Mouse (Mus musculus) kidney, postnatal 10 days (tissue): ENCODE measurements around the gene Spata31d1b.
"Not testable (repeated sequence)": the region's sequence is repeated elsewhere in the genome, so short reads cannot be mapped to it uniquely, and the experiment has no call there.

Experiments
- DNase-seq: peaks from one replicate; pipeline ENCODE4 v3.0.0; 2021; ENCODE audit warnings: mixed read lengths

Spata31d1b gene

GRCm38 (mm10) chr13:59695781-59696180 lies 16.3 kb upstream of the Spata31d1b start:
- no peak for DNase-seq

- DNase-seq = no peak
Measured at GRCm38 (mm10) chr13:59699131-59699530, 13.0 kb upstream of the Spata31d1b start.

- not testable (repeated sequence) for DNase-seq
Measured at GRCm38 (mm10) chr13:59700137-59700536, 11.9 kb upstream of the Spata31d1b start.

GRCm38 (mm10) chr13:59703514-59703913 lies 8.6 kb upstream of the Spata31d1b start:
- DNase-seq = no peak

- DNase-seq = peak; percentile 70
Measured at GRCm38 (mm10) chr13:59704562-59704961, 7.5 kb upstream of the Spata31d1b start.

- no peak for DNase-seq
Measured at GRCm38 (mm10) chr13:59710230-59710629, 1.9 kb upstream of the Spata31d1b start, which contains the start of gene Spata31d1a. Gene Spata31d1a, minus strand, starts transcription at chr13:59710330.

- DNase-seq = no peak
Measured at GRCm38 (mm10) chr13:59713710-59714109, 1.6 kb downstream of the Spata31d1b start.

- DNase-seq = peak; percentile 27
Measured at GRCm38 (mm10) chr13:59718857-59719440, 6.9 kb downstream of the Spata31d1b start.

- no peak for DNase-seq
Measured at GRCm38 (mm10) chr13:59719475-59719874, 7.4 kb downstream of the Spata31d1b start.

- not testable (repeated sequence) for DNase-seq
Measured at GRCm38 (mm10) chr13:59722089-59722488, 10.0 kb downstream of the Spata31d1b start.

GRCm38 (mm10) chr13:59726139-59726867 lies 14.2 kb downstream of the Spata31d1b start:
- DNase-seq = no peak

GRCm38 (mm10) chr13:59728378-59729093 lies 16.5 kb downstream of the Spata31d1b start:
- peak; percentile 91 for DNase-seq

GRCm38 (mm10) chr13:59731652-59732051 lies 19.6 kb downstream of the Spata31d1b start, which contains the start of gene Spata31d1d:
Gene Spata31d1d, minus strand, starts transcription at chr13:59731752.
- no peak for DNase-seq

- DNase-seq = no peak
Measured at GRCm38 (mm10) chr13:59733936-59734335, 21.9 kb downstream of the Spata31d1b start.

GRCm38 (mm10) chr13:59734347-59734746 lies 22.3 kb downstream of the Spata31d1b start:
- not testable (repeated sequence) for DNase-seq

- no peak for DNase-seq
Measured at GRCm38 (mm10) chr13:59735190-59735589, 23.1 kb downstream of the Spata31d1b start.

- no peak for DNase-seq
Measured at GRCm38 (mm10) chr13:59738455-59738854, 26.4 kb downstream of the Spata31d1b start.

- no peak for DNase-seq
Measured at GRCm38 (mm10) chr13:59739397-59739796, 27.3 kb downstream of the Spata31d1b start.

GRCm38 (mm10) chr13:59741096-59741495 lies 29.0 kb downstream of the Spata31d1b start:
- DNase-seq = peak; percentile 27

GRCm38 (mm10) chr13:59741697-59742096 lies 29.6 kb downstream of the Spata31d1b start:
- DNase-seq = peak; percentile 59

- DNase-seq = no peak
Measured at GRCm38 (mm10) chr13:59745462-59745861, 33.4 kb downstream of the Spata31d1b start.

- DNase-seq = peak; percentile 41
Measured at GRCm38 (mm10) chr13:59746164-59746563, 34.1 kb downstream of the Spata31d1b start.

GRCm38 (mm10) chr13:59746711-59747110 lies 34.6 kb downstream of the Spata31d1b start, which contains the start of gene 1700014D04Rik:
Gene 1700014D04Rik, minus strand, starts transcription at chr13:59746752.
- no peak for DNase-seq
